Mouse (Mus musculus) kidney, postnatal 0 days (tissue): ENCODE results near the gene Il17rb. TPM values are rescaled to one million over a fixed set of nuclear protein-coding genes. Genes with fewer than 3 reads are reported as not detected.

ENCODE experiments used
- ATAC-seq: fragments of 200-750 bp; cut with Nextera tagmentation; replicated peaks from 2 replicates; pipeline ENCODE4 v1.8.0; 2017; ENCODE audit warnings: low read depth, moderate number of reproducible peaks, moderate TSS enrichment, moderate library complexity; ENCODE audit not compliant: low FRiP score
- DNase-seq: peaks from one replicate; pipeline ENCODE4 v3.0.0-alpha.2; 2016; ENCODE audit warnings: low spot score
- H3K27ac ChIP-seq: fragments of 300-500 bp; sonication (generic); 2 replicates; pipeline ENCODE4 v1.5.1; 2014; ENCODE audit warnings: mild to moderate bottlenecking
- H3K27me3 ChIP-seq: fragments of 300-500 bp; sonication (generic); 2 replicates; pipeline ENCODE4 v1.6.1; 2014; ENCODE audit warnings: low read length, mixed read lengths; ENCODE audit not compliant: insufficient read depth
- H3K36me3 ChIP-seq: fragments of 300-500 bp; sonication (generic); 2 replicates; pipeline ENCODE4 v1.6.1; 2014; ENCODE audit warnings: low read length, mixed read lengths; ENCODE audit not compliant: insufficient read depth
- H3K4me1 ChIP-seq: fragments of 300-500 bp; sonication (generic); replicated peaks from 2 replicates; pipeline ENCODE4 v1.6.1; 2014; ENCODE audit warnings: antibody characterized with exemption, low read length, mixed read lengths; ENCODE audit not compliant: insufficient read depth
- H3K4me2 ChIP-seq: fragments of 300-500 bp; sonication (generic); 2 replicates; pipeline ENCODE4 v1.6.1; 2014; ENCODE audit warnings: mild to moderate bottlenecking, low read length, moderate library complexity, mixed read lengths
- H3K4me3 ChIP-seq: fragments of 300-500 bp; sonication (generic); replicated peaks from 2 replicates; pipeline ENCODE4 v1.5.1; 2014; ENCODE audit warnings: low read depth, low read length
- H3K9ac ChIP-seq: fragments of 300-500 bp; sonication (generic); 2 replicates; pipeline ENCODE4 v1.6.1; 2014; ENCODE audit warnings: low read depth, low read length
- H3K9me3 ChIP-seq: fragments of 300-500 bp; sonication (generic); replicated peaks from 2 replicates; pipeline ENCODE4 v1.6.1; 2016; ENCODE audit warnings: low read length, inconsistent platforms, mixed read lengths
- CTCF ChIP-seq: IDR thresholded peaks from 2 replicates; pipeline ENCODE4 v1.5.1; 2016; ENCODE audit warnings: antibody characterized with exemption, low read depth, mild to moderate bottlenecking, moderate library complexity
- WGBS: fragments of 180-500 bp; shearing (Covaris S2); extraction: QIAGEN DNeasy Blood & Tissue Kit; methylation state at CpG from one replicate; pipeline ENCODE4 v1.1.7; 2014; 5-methylcytosine and 5-hydroxymethylcytosine counted together
- polyA plus RNA-seq: library from polyadenylated mRNA; unstranded; fragments of >200 nt; fragmentation: Nextera tagmentation; extraction: Ambion mirVana; gene quantifications from 2 replicates; pipeline ENCODE4 v1.2.1, GENCODE M21; 2015

The Il17rb gene
- polyA plus RNA-seq = 1.9 and 2.1 TPM in 2 replicates

GRCm38 (mm10) chr14:30008733-30009575 lies at the start of gene Il17rb, which contains the start of gene Chdh:
Gene Il17rb, minus strand, starts transcription at chr14:30008896.
Gene Chdh, plus strand, starts transcription at chr14:30009023.
- ATAC-seq (peak; percentile 86), DNase-seq (peak; percentile 48)
- H3K9me3 ChIP-seq = no peaks in the 10 kb centered on the region
- peak within 1 kb of the TSS; percentile 58 for H3K9ac ChIP-seq
- 9% methylated on average over 53 of the region's 54 CpGs for WGBS
- no peak for TF ChIP-seq CTCF
- peak within 1 kb of the TSS; percentile 87 for H3K4me2 ChIP-seq
- H3K27ac ChIP-seq = peak within 1 kb of the TSS; percentile 85
- peaks cover 12% of the 10 kb centered on the region; the same call in 1 of the 2 replicates for H3K4me1 ChIP-seq
- H3K27me3 ChIP-seq = no peaks in the 10 kb centered on the region
- no peaks in the 10 kb centered on the region for H3K36me3 ChIP-seq
- H3K4me3 ChIP-seq = peak within 1 kb of the TSS; percentile 46

- no peak overlapping the region for H3K9ac ChIP-seq
- TF ChIP-seq CTCF = no peak
- no peaks in the 10 kb centered on the region for H3K4me1 ChIP-seq
- ATAC-seq (0 out of 2 replicates have a peak, but pooled peaks have one; percentile 33), DNase-seq (no peak)
- no peaks in the 10 kb centered on the region for H3K9me3 ChIP-seq
- H3K4me3 ChIP-seq = no peak overlapping the region
- H3K27me3 ChIP-seq = no peaks in the 10 kb centered on the region
- H3K27ac ChIP-seq = no peak overlapping the region
- 51% methylated on average over 13 of the region's 13 CpGs for WGBS
- H3K4me2 ChIP-seq = no peak overlapping the region
- H3K36me3 ChIP-seq = no peaks in the 10 kb centered on the region
Observed at GRCm38 (mm10) chr14:30056031-30056766, 47.5 kb upstream of the Il17rb start.

- Histone ChIP-seq H3K27me3 (no peaks in the 10 kb centered on the region), H3K4me2 (no peak overlapping the region), H3K4me1 (no peaks in the 10 kb centered on the region), H3K27ac (no peak overlapping the region), H3K36me3 (no peaks in the 10 kb centered on the region), H3K9me3 (no peaks in the 10 kb centered on the region), H3K4me3 (no peak overlapping the region), H3K9ac (no peak overlapping the region)
- TF ChIP-seq CTCF = no peak
- ATAC-seq (no peak), DNase-seq (no peak)
- WGBS = 60% methylated on average over 7 of the region's 7 CpGs
Observed at GRCm38 (mm10) chr14:30054922-30055321, 46.2 kb upstream of the Il17rb start.

GRCm38 (mm10) chr14:30050280-30050679 lies 41.6 kb upstream of the Il17rb start:
- ATAC-seq (no peak), DNase-seq (no peak)
- no peaks in the 10 kb centered on the region for H3K9me3 ChIP-seq
- H3K4me3 ChIP-seq = no peak overlapping the region
- H3K27me3 ChIP-seq = no peaks in the 10 kb centered on the region
- TF ChIP-seq CTCF = no peak
- no peak overlapping the region for H3K27ac ChIP-seq
- H3K4me1 ChIP-seq = no peaks in the 10 kb centered on the region
- no peaks in the 10 kb centered on the region for H3K36me3 ChIP-seq
- H3K4me2 ChIP-seq = no peak overlapping the region
- 87% methylated on average over 8 of the region's 8 CpGs for WGBS
- no peak overlapping the region for H3K9ac ChIP-seq

- H3K9ac ChIP-seq = no peak overlapping the region
- no peak overlapping the region for H3K27ac ChIP-seq
- H3K9me3 ChIP-seq = no peaks in the 10 kb centered on the region
- H3K4me1 ChIP-seq = no peaks in the 10 kb centered on the region
- 96% methylated on average over 3 of the region's 3 CpGs for WGBS
- H3K36me3 ChIP-seq = no peaks in the 10 kb centered on the region
- ATAC-seq = no peak
- no peaks in the 10 kb centered on the region for H3K27me3 ChIP-seq
- no peak overlapping the region for H3K4me2 ChIP-seq
- TF ChIP-seq CTCF = peak; percentile 40; the same call in 1 of the 2 replicates
- DNase-seq = no peak
- H3K4me3 ChIP-seq = no peak overlapping the region
Observed at GRCm38 (mm10) chr14:30048049-30048448, 39.4 kb upstream of the Il17rb start.

GRCm38 (mm10) chr14:30046976-30047375 lies 38.3 kb upstream of the Il17rb start:
- no peak for ATAC-seq

More at GRCm38 (mm10) chr14:30046976-30047375, 38.3 kb upstream of the Il17rb start:
- H3K9ac ChIP-seq = no peak overlapping the region
- no peak overlapping the region for H3K4me3 ChIP-seq
- TF ChIP-seq CTCF = no peak
- no peaks in the 10 kb centered on the region for H3K9me3 ChIP-seq
- no peak overlapping the region for H3K27ac ChIP-seq
- DNase-seq = no peak
- H3K4me1 ChIP-seq = no peaks in the 10 kb centered on the region
- 70% methylated on average over 4 of the region's 4 CpGs for WGBS
- H3K27me3 ChIP-seq = no peaks in the 10 kb centered on the region
- H3K4me2 ChIP-seq = no peak overlapping the region
- no peaks in the 10 kb centered on the region for H3K36me3 ChIP-seq
